Mouse (Mus musculus) liver, embryonic 11.5 days (tissue): ENCODE data around the gene Pcp4. TPM values are rescaled to one million over a fixed set of nuclear protein-coding genes. Genes with fewer than 3 reads are reported as not detected.

Source experiments
- ATAC-seq: fragments of 200-750 bp; cut with Nextera tagmentation; replicated peaks from 2 replicates; pipeline ENCODE4 v1.8.0; 2017; ENCODE audit warnings: moderate number of reproducible peaks, mild to moderate bottlenecking, moderate TSS enrichment, moderate library complexity; ENCODE audit not compliant: low FRiP score
- DNase-seq: peaks from one replicate; pipeline ENCODE4 v3.0.0-alpha.2; 2017; ENCODE audit warnings: low spot score
- H3K27ac ChIP-seq: fragments of 300-500 bp; sonication (generic); 2 replicates; pipeline ENCODE4 v1.5.1; 2014; ENCODE audit warnings: mild to moderate bottlenecking, low read depth, low read length, control low read depth
- H3K27me3 ChIP-seq: fragments of 300-500 bp; sonication (generic); replicated peaks from 2 replicates; pipeline ENCODE4 v1.6.1; 2014; ENCODE audit warnings: low read length, mixed read lengths; ENCODE audit not compliant: control insufficient read depth, insufficient read depth
- H3K36me3 ChIP-seq: fragments of 300-500 bp; sonication (generic); 2 replicates; pipeline ENCODE4 v1.6.1; 2014; ENCODE audit warnings: mild to moderate bottlenecking, low read length, moderate library complexity, mixed read lengths; ENCODE audit not compliant: control insufficient read depth, insufficient read depth
- H3K4me1 ChIP-seq: fragments of 300-500 bp; sonication (generic); replicated peaks from 2 replicates; pipeline ENCODE4 v1.6.1; 2014; ENCODE audit warnings: low read length, mixed read lengths; ENCODE audit not compliant: control insufficient read depth, insufficient read depth
- H3K4me2 ChIP-seq: fragments of 300-500 bp; sonication (generic); 2 replicates; pipeline ENCODE4 v1.6.1; 2014; ENCODE audit warnings: mild to moderate bottlenecking, control low read depth, moderate library complexity
- H3K4me3 ChIP-seq: fragments of 300-500 bp; sonication (generic); 2 replicates; pipeline ENCODE4 v1.5.1; 2014; ENCODE audit warnings: low read depth, low read length, control low read depth
- H3K9ac ChIP-seq: fragments of 300-500 bp; sonication (generic); 2 replicates; pipeline ENCODE4 v1.6.1; 2014; ENCODE audit warnings: low read depth, low read length, control low read depth
- H3K9me3 ChIP-seq: fragments of 300-500 bp; sonication (generic); 2 replicates; pipeline ENCODE4 v1.6.1; 2016; ENCODE audit warnings: low read length, inconsistent platforms, mixed read lengths; ENCODE audit not compliant: control insufficient read depth
- WGBS: fragments of 180-500 bp; shearing (Covaris S2); extraction: QIAGEN DNeasy Blood & Tissue Kit; methylation state at CpG from one replicate; pipeline ENCODE4 v1.1.7; 2014; 5-methylcytosine and 5-hydroxymethylcytosine counted together
- polyA plus RNA-seq: library from polyadenylated mRNA; unstranded; fragments of >200 nt; fragmentation: Nextera tagmentation; extraction: Ambion mirVana; gene quantifications from 2 replicates; pipeline ENCODE4 v1.2.1, GENCODE M21; 2014

Pcp4 gene
- polyA plus RNA-seq, 1 experiment from 2014 or later, result 1.2 TPM

DNA sequence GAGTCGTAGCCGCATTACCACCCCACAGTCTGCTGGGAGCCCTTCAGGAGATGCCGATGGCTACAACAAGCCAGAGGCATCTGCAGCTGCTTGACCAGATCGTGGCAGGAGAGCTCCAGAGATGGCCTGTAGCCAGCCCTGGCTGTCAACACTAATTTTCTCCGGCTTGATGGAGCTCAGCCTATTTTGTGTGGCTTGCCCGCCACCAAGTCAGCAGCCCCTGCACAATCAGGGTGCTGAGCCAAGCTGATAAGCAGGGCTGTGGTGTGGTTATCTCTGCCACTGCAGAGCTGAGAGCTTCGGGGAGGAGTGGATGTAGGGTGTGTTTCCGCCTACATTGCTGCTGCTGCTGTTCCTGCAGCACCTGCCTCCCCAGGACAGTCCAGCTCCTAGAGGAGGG, 66.3 kb downstream of the Pcp4 start:
- ATAC-seq (peak; percentile 92), DNase-seq (peak; percentile 33)
- Histone ChIP-seq H3K9me3 (no peaks in the 10 kb centered on the region), H3K36me3 (no peaks in the 10 kb centered on the region), H3K4me2 (no peak overlapping the region), H3K9ac (no peak overlapping the region), H3K4me1 (peaks cover 3% of the 10 kb centered on the region; the same call in 1 of the 2 replicates), H3K27me3 (peaks cover 33% of the 10 kb centered on the region), H3K27ac (no peak overlapping the region), H3K4me3 (no peak overlapping the region)
- WGBS, result 21% methylated on average over 8 of the region's 8 CpGs

DNA sequence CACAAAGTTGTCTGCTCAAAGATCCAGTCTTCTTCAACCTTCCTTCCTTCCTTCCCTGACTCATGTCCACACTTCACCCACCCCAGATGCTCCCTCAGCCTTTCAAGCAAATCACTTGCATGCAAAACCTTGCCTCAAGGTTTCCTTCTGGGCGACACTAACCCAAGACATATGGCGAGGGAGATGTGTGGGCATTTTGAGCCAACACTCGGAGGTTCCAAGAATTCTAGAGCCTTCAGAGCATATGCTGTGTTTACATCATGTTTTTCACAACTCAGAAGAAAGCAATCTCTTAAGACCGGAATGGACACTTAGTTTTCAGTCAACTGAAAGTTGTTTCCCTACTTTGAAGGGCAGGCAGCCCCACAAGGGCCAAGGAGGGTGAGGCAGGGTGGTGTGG, 67.9 kb downstream of the Pcp4 start:
- ATAC-seq, result no peak
- Histone ChIP-seq H3K4me2 (no peak overlapping the region), H3K36me3 (no peaks in the 10 kb centered on the region), H3K4me3 (no peak overlapping the region), H3K9ac (no peak overlapping the region), H3K9me3 (no peaks in the 10 kb centered on the region), H3K27me3 (peaks cover 37% of the 10 kb centered on the region), H3K4me1 (peaks cover 3% of the 10 kb centered on the region; the same call in 1 of the 2 replicates), H3K27ac (no peak overlapping the region)
- DNase-seq, result no peak
- WGBS, result 77% methylated on average over 4 of the region's 4 CpGs

DNA sequence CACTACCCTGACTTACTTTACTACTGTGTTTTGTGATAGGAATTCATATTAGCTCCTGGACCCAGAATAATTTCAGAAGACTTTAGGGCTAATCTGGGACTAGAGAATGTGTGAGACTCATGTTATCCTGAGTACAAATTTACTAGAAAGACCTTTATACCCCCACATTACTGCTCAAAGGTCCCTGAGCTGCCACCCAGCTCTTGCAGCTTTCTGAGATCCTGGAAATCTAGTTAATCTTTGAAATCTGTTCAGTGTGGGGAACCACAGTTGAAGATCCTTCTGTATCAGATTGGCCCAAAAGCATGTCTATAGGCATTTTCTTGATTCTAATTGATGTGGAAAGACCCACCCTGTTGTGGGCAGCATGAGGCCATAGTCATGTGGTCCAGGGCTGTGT, 69.0 kb downstream of the Pcp4 start:
- H3K4me2 ChIP-seq, result no peak overlapping the region
- ATAC-seq (no peak), DNase-seq (no peak)
- no peaks in the 10 kb centered on the region for H3K9me3 ChIP-seq
- no peak overlapping the region for H3K27ac ChIP-seq
- no peaks in the 10 kb centered on the region for H3K36me3 ChIP-seq
- peaks cover 37% of the 10 kb centered on the region for H3K27me3 ChIP-seq
- peaks cover 3% of the 10 kb centered on the region; the same call in 1 of the 2 replicates for H3K4me1 ChIP-seq
- H3K4me3 ChIP-seq, result no peak overlapping the region
- H3K9ac ChIP-seq, result no peak overlapping the region

DNA sequence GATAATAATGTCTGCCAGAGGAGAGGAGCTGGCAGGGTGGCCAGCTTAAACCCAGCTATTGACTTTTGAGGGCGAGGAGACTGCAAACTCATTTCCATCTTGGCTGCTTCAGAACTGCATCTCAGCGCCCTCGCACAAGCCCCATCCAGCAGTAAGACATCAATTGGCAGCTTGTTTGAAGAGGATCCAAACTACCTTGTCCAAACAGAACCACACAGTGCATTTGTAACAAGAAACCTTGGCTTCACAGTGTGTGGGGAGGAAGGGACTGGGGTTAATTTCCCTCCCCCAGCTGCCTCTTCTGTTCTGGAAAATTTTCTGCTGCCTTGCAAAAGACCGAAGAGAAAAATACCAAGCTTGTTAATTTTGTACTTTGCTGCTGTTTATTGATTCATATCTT, 71.7 kb downstream of the Pcp4 start:
- Histone ChIP-seq H3K27me3 (peaks cover 22% of the 10 kb centered on the region), H3K4me1 (no peaks in the 10 kb centered on the region; the same call in 1 of the 2 replicates), H3K9me3 (no peaks in the 10 kb centered on the region), H3K4me2 (no peak overlapping the region), H3K4me3 (no peak overlapping the region), H3K9ac (no peak overlapping the region), H3K36me3 (no peaks in the 10 kb centered on the region), H3K27ac (no peak overlapping the region)
- ATAC-seq (no peak), DNase-seq (peak; percentile 4)
- WGBS, result 75% methylated on average over 4 of the region's 4 CpGs

DNA sequence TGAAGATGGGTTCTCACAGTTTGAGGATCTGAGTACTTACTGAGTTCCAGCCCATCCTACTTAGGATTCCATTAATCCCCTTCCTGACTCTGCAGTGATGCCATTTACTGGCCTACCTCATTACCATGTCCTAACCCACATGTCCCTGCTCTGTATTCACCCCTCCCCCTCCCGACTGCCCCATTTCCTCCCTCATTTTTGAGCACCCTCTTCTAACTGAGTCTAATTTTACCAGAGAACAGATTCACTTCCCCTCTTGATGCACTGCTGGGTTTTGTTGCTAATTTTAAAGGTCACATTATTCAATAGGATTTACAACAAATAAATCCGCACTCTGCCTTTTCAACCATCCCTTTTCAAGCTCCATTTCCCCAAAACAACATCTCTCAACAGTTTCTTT, 73.7 kb downstream of the Pcp4 start:
- no peaks in the 10 kb centered on the region for H3K36me3 ChIP-seq
- no peaks in the 10 kb centered on the region for H3K4me1 ChIP-seq
- ATAC-seq, result no peak
- 61% methylated on average over 2 of the region's 2 CpGs for WGBS
- peaks cover 8% of the 10 kb centered on the region; the same call in 1 of the 2 replicates for H3K27me3 ChIP-seq
- H3K4me3 ChIP-seq, result no peak overlapping the region
- H3K4me2 ChIP-seq, result no peak overlapping the region
- no peak overlapping the region for H3K27ac ChIP-seq
- peak; percentile 11 for DNase-seq
- no peaks in the 10 kb centered on the region for H3K9me3 ChIP-seq
- H3K9ac ChIP-seq, result no peak overlapping the region

DNA sequence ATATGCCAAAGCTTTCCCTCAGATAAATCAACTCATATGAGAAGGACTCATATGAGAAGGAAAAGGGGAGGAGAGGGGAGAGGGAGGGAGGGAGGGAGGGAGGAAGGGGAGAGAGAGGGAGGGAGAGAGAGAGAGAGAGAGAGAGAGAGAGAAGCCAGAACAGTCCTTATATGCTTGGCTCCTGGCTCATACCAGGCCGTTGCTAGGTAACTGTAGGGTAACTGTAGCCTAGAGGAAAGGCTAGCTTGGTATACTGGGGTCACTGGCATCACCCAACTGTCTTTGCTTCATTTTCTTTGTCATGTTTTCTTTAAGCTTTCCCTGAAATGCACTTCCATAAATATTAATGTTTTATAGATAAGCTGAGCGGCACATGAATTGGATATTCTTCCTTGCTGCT, 85.3 kb downstream of the Pcp4 start:
- WGBS, result 76% methylated on average over 2 of the region's 2 CpGs
- no peak overlapping the region for H3K9ac ChIP-seq
- no peaks in the 10 kb centered on the region for H3K36me3 ChIP-seq
- ATAC-seq (no peak), DNase-seq (no peak)
- H3K4me2 ChIP-seq, result no peak overlapping the region
- no peak overlapping the region for H3K4me3 ChIP-seq
- H3K9me3 ChIP-seq, result no peaks in the 10 kb centered on the region
- H3K4me1 ChIP-seq, result no peaks in the 10 kb centered on the region
- H3K27me3 ChIP-seq, result no peaks in the 10 kb centered on the region
- H3K27ac ChIP-seq, result no peak overlapping the region

DNA sequence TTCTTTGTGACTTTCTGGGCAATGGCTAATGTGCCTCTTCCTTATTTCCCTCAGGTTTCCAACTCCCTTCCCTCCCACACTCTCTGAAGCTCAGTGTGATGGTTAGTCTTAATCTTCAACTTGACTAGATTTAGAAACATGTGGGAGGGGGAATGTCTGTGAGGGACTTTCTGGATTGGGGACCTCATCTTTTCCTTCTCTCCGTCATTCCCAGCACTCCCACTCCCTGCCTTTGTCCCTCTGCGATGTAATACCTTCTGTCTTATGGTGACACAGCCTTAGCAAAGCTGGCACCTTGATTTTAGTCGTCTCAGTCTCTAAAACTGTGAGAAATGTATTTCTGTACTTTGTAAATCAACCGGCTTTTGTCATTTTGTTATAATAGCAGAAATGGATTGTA, 88.0 kb downstream of the Pcp4 start:
- H3K36me3 ChIP-seq, result no peaks in the 10 kb centered on the region
- no peak overlapping the region for H3K4me3 ChIP-seq
- H3K4me1 ChIP-seq, result no peaks in the 10 kb centered on the region
- WGBS, result 70% methylated on average over 4 of the region's 4 CpGs
- H3K4me2 ChIP-seq, result no peak overlapping the region
- H3K27ac ChIP-seq, result no peak overlapping the region
- H3K9ac ChIP-seq, result no peak overlapping the region
- ATAC-seq (no peak), DNase-seq (no peak)
- H3K27me3 ChIP-seq, result no peaks in the 10 kb centered on the region
- no peaks in the 10 kb centered on the region for H3K9me3 ChIP-seq

DNA sequence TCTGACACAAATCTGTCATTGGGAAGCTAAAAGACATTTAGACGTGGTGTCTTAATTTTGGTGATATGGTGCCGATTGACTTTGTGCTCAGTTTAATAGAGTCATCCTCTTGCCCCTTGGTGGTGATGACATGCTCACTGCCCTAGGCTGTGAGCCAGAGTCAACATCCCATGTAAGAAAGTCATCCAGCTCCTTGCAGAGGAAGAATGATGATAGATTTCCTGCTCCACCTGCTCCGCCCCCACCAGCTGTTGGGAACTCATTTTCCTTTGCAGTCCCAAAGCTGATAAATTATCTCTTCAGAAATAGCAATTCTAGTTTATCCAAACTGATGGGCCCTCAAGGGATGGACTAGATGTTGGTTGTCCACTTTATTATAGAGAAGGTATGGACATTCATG, 89.2 kb downstream of the Pcp4 start:
- ATAC-seq, result no peak

DNA sequence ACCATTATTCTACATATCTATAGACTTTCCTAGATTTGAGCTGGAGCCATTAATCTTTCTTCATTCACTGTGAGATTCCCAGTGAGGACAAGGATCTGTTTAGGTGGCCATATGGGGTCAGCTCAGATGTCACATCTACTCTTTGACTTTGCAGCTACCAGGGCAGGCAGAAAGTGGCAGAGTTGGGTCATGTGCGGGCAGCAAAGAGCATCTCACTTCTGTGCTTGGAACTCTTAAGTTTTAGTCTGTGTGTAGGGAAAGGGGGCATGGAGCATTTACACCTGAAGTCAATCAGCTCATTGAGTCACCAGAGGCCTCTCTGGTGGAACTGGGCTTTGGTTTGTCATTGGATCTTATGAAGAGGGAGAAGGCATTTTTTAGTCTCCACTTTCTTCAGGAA, 90.9 kb downstream of the Pcp4 start:
- no peak for ATAC-seq
- no peak for DNase-seq
- Histone ChIP-seq H3K27ac (no peak overlapping the region), H3K4me1 (no peaks in the 10 kb centered on the region), H3K9me3 (no peaks in the 10 kb centered on the region), H3K9ac (no peak overlapping the region), H3K4me3 (no peak overlapping the region), H3K4me2 (no peak overlapping the region), H3K27me3 (no peaks in the 10 kb centered on the region), H3K36me3 (no peaks in the 10 kb centered on the region)
- 86% methylated on average over 1 of the region's 1 CpGs for WGBS

More for the DNA sequence above, 89.2 kb downstream of the Pcp4 start:
- Histone ChIP-seq H3K4me2 (no peak overlapping the region), H3K27me3 (no peaks in the 10 kb centered on the region), H3K36me3 (no peaks in the 10 kb centered on the region), H3K4me1 (no peaks in the 10 kb centered on the region), H3K27ac (no peak overlapping the region), H3K9me3 (no peaks in the 10 kb centered on the region), H3K4me3 (no peak overlapping the region), H3K9ac (no peak overlapping the region)
- DNase-seq, result no peak
- 74% methylated on average over 3 of the region's 3 CpGs for WGBS
